Mouse (Mus musculus) ovary, postnatal 36 days (tissue): Measurements from ENCODE around the gene Fryl.
A peak's percentile ranks its signal among the peaks of the same experiment; 100 is the strongest.

Source experiments
- DNase-seq: peaks from one replicate; pipeline ENCODE4 v3.0.0; 2022; ENCODE audit warnings: low spot score, mixed read lengths

Gene Fryl

DNA sequence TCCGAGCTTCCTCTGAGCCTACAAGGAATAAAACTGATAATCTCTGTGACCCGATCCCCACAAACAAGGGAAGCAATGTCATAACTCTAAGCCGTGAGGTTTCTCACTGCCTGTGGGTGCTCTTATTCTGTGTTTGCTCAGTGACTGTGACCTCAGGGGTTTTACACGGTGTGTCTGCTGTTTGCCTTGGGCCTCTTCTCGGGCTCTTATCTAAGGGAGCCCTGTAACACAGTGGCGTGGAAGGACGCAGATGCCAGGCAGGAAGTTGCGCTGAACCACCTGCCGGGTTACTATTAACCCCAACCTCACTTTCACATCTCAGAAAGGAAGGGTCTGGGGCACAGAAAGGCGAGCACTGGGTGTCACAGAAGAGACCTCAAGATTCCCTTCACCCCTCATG is 62.8 kb downstream of the Fryl start:
- DNase-seq, result no peak

DNA sequence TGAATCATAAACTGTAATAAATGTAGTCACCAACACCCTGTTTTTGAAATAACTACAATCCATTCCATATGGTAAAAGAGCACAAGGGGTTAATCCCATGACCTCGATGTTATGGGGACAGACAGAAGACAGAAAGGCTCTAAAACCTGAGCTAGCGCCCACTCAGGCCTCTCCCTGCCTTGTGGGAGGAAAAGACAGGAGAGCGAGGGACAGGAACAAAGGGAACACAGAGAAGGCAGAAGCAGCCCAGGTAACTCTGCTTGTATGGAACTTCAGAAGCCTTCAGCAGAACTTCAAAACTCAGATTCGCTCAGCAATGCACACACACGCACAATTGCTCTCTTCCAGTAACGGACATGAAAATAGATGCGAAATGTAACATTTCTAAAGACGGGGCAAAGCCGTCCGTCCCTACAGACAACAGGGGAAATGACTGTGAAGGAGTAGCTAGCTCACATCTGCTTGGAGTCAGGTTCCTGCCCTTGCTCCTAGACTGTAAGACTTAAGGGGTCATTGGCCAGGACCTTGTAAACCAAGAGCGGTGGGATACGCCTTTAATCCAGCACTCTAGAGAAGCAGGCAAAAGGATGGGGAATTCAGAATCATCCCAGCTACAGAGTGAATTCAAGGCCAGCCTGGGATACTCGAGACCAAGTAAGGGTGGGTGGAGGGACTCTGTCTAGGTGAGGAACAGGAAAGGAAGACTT is 63.4 kb downstream of the Fryl start:
- no peak for DNase-seq

DNA sequence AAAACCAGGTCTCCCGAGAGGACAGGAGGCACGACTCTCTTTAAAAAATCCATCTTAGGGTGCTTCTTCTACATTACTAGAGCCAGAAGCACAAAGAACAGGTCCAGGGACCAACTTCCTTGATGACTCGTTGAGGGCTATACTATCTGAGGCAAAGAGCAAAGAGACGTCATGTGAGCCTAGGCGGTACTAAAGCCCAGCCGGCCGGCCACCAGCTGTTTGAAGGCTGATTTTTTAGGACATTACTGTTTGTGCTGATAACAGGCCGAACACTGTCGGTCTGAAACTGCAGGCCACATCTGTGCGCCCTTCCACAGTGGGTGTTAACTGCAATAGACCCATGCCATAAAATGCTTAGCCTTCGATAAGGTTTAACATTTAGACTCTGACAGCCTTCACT is 64.7 kb downstream of the Fryl start:
- DNase-seq, result no peak

DNA sequence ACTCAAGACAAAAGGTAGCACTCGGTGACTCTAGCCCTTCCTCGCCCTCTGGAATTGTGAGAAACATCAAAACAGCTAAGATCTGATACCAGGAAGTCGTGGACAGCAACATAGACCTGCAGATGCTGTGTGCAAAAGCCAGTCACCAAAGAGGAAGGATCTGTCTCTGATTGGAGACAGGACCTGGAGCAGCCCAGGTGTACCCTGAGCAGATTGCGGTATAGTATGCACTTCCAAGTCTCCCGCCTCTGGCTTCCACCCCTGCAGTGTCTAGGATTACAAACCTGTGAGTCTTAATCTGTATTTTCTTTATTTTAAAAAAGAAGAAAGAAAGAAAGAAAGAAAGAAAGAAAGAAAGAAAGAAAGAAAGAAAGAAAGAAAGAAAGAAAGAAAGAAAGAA is 66.3 kb downstream of the Fryl start:
- no peak for DNase-seq

DNA sequence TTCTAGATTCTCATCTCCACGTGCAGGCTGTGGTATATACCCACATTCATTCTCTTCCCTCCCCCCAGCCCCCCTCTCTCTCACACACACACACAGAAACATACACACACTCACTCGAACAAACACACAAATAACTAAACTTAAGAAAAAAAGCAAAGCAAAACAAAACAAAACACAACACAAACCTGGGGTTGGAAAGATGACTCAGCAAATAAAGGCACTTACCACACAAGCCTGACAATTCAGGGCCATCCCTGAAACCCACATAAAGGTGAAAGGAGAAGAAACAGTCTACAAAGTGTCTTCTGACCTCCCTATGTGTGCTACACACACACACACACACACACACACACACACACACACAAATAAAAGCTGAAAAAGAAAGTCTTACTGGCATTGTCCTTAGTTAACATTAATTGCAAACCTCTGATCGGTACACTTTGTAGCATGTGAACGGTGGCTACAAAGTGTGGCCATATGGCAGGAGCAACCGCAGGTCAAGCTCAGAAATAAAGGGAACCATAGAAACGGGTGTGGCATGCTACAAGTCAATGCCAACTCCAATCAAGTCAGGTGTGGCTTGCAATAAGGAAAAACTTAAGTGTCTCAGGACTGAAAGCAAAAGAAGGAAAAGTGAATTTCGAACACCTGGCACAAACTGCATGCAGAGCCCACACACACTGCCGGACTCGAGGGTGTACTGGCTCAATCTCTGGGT is 66.8 kb downstream of the Fryl start:
- no peak for DNase-seq

DNA sequence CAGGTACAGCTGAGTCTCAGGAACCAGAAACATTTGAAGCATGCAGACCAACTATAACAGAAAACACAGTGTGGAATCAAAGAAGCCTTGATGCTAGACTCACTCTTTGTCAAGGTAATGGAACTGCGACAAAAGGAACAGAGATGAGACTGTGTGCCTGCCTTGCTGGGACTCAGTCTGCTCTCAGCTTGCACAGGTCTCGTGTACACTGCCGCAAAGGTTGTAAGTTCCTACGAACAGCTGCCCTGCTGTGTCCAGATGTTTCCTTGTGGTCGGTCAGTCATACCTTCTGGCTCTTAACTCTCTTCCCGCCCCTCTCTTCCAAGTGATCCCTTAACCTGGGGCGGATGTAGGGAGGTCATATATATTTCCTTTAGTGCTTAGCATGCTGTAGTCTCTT is 67.8 kb downstream of the Fryl start:
- no peak for DNase-seq

DNA sequence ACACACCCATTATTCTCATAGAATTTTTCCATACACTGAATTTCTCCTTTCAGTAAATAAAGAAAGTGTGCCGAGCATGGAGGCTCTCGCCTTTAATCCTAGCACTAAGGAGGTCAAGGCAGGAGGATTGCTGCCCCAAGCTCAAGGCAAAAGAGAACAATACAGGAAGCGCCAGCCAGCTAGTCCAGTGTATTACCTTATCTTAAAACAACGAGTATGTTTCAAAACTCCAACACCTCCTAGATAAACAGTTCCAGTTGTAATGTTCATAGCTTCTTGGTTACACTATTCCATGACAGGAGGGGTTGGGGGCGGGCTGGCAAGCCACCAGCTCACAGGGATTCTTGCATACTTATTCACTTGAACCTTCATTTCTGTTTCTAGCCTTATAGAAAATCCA is 68.3 kb downstream of the Fryl start:
- DNase-seq, result no peak

DNA sequence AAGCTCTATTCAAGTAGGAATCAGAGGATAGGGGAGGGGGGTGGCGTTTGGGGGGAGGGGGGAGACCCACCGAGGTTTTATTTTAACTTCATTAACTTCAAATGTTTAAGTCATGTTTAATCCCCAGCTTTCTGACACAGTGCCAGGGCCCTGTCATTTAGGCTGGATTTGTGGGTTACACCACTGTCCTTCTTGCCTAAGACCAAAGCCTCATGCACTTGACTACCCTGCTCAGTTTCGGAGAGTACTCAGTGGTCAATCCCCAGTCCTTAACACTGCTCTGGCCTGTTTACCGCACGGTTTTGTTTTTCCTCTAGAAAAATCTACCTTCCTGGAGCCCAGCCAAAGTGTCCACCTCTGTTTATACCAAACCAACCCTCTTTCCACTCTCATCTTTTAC is 69.5 kb downstream of the Fryl start:
- no peak for DNase-seq

DNA sequence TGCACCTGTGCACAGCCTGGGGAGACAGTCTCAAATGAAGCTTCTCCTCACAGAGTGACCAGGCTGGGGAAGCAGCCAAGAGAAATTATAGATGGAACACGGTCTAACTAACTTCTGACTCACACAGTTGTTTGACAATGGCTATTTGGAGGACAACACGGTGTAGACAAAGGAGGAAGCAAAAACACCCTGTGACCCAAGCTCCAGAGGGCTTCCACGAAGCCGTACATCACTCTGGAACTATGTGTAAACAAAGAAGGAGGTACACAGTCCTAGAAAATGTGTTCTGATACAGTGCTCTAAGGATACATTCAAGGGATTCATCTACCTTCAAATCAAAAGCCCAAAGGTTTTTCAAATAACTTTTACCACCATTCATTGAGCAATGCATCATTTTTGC is 71.0 kb downstream of the Fryl start:
- DNase-seq, result no peak

DNA sequence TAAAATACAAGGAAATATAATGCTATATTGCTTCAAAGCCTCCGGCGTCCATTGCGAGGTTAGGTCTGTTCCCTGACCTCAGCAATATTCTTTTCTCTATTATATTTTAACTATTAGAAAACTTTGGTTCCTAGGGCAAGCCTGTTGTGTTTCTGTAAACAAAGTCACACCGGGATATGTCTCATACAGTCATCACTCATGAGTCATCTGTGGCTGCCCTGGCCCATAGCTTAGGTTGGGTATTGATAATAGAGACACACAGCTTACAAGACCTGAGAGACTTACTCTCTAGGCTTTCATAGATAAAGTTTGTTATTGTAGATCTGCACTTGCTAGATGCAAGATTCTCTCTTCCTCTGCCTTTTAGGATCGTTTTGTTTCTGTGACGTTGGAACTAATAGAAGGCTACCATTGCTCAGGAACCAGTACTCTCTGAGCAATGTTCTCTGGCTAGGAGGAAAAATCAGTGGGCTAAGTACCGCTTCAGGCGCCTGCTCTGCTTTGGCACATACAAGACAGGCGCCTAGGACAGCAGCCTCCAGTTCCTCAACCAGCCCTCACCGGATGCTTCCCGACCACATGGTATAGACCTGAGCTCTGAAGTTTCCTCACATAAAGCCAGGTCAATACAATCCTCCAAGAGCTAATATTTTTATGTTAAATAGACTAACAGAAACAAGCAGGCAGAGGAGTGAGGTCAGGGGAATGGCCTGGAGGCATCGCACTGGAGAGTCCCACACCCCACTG is 73.5 kb downstream of the Fryl start:
- DNase-seq, result no peak

DNA sequence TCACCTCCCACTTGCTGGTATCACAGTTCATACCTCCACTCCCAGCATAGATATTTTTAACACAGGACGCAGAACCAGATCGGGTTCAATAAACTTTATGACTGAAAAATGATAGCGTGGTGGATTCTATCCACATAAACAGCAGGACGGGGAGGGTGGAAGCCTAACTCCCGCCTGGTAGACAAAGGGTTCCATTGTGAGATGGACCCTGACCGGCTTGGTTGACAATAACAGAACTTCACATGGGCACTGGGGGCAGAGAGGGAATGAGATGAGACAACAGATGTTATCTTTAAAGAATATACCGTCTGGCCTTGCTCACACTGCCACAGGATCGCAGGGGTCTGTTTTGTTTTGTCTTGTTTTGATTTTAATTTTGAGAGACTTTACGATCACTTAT is 74.2 kb downstream of the Fryl start:
- no peak for DNase-seq

DNA sequence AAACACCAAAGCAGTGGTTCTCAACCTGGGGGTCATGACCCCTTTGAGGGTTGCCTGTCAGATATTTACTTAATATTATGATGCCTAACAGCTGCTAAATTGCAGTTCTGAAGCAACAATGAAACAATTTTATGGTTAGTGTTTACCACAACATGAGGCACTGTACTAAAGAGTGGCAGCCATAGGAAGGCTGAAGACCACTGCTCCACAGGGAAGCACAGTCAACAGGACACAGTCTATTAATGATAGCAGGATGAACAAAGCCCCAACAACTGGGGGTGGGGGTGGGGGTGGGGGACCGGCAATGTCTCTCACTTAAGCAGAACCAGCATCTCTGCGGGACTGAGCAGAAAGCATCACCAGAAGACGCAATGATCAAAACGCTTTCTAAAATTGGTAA is 80.1 kb downstream of the Fryl start:
- DNase-seq, result no peak

DNA sequence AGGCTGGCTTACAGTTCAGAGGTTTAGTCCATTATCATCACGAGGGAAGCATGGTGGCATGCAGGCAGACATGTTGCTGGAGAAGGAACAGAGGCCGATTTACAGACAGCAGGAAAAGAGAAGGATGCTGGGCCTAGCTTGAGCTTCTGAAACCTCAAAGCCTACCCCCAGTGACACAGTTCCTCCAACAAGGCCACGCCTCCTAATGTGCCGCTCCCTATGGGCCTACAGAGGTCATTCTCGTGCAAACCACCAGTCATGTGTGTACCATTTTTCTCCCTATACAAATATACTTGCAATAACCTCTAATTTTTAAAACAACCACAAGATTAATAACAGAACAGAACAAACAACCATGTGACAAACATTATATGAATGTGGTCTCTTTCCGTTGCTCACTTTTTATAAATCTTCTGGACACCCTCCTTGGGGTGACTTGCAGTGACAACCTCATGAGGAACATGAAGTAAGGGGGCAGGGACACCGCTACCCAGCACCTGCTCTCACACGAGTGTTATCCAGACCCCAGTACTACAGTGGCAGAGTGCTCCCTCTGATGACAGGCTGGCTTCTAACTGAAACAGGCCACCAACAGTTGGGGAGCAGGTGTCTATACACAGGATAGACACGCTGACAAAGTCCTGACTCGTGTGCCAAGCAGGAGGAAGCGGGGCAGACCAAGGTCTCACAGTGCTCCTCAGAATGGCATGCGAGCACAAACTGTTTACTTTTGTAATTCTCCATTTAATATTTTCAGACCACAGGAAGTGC is 80.9 kb downstream of the Fryl start:
- no peak for DNase-seq

DNA sequence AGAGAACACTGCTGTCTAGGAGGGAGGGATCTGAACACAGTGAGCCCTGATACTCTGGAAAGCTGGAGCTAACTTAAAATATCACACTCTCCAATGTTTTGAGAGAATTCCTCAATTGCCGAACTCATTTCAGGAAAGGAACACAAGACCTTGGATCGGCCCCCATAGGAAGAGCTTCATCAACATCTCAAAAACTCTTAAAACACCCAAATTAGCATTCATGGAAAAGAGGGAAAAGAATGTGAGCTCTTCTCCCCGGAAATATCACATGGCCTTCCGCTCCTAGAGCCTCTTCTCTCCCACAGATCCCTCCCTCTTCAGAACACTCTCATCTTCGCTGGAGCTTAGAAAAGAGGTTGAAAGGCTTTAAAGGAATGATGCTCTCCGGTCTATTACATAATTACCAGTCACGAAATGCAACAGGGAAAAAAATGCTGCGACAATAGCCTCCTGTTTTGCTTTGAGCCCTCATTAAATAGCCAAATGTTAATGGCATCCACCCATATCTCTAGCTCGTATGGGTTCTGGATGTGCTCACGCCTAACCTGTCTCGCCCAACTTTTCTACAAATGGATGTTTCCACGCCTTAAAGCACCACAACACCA is 84.4 kb downstream of the Fryl start:
- DNase-seq, result no peak

DNA sequence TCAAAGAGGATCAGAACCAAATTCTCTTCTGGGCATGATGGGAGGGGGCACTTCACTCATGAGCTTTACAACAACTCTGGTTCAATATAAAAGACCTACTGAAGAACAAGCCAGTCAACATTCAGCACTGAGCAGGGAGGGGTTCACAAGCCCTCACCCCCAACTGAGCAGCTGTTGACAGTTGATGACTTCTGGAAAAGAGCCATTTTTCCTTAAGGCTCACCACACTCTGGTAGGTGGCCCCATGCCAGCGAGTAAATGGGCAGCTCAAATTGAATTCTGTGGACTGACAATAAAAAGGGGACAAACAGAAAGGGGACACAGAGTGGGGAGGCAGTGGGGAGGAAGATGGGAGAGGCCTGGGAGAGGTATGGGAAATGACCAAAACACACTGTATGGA is 85.2 kb downstream of the Fryl start:
- DNase-seq, result no peak

DNA sequence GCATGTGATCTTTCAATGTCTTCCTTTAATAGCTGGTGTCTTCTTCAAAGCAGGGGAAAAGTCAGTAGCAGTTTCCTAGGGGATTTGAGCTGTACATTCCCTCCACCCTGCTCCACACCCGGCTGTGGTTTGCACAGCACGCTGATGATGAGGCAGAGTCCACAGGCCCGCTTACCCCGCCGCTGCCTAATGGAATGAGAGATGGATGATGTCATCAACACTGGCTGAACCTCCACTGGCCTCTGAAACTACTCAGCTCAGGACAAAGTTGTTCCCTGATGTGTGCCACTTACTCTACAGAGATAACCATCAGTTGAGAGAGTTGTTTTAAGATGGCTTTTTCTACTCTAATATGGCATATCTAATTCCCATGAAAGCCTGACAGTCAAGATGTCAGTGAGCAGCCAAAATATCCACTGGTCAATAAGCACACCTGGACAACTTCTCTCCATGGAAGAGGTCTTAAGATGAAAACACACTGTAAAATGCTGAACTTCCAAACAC is 87.6 kb downstream of the Fryl start:
- no peak for DNase-seq

DNA sequence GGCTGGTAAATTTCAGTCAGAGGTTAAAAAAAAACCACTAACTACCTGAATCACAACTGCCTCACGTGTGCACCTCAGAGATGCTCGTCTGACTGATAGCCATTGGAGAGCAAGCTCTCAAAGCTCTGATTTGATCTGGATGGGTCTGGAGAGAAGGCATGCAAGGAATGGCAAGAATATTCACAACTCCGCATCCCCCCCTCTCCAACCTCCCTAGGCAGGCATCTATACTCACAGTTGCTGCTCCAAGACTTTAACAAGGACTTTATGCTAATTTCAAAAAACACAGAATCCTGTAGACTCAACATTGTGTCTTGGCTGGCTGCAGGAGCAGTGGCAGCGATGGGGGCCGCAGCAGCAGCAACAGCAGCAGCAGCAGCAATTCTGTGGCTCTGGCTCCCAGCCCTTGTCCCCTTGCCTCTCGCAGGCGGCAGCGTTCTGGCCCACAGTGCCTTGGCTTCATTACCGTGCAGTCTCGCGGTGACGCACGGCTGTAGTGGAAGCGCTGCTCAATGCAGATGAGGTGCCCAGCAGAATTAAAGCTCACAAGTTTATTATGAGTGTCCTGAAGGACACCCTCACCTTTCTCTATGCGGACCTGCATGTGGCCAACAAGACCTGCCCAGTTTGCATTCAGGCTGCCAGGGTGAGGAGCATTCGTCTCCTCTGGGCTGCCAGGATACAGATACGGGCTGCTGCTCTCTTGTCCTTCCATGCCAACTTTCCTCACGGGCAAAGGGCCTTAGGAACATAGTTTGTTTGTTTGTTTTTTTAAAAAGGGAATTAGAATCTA is 88.2 kb downstream of the Fryl start:
- DNase-seq, result peak; percentile 39

DNA sequence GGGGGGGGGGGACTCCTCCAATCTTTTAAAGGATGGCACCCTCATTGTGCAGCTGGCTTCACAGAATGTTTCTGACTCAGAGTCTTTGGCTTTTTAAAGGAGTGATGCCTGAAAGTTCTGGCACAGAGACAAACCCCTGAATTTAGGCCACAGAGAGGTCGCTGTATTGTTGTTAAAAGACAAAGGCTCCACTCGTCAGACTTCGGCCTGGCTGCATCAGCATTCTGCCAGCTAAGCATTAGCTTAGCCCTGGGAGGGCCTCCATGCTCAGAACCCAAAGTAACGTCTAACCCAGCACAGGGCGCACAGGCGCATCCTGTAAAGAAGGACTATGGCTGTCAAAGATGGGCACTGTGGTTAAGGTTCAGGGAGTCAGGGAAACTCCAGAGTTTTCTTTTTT is 92.4 kb downstream of the Fryl start:
- DNase-seq, result no peak

DNA sequence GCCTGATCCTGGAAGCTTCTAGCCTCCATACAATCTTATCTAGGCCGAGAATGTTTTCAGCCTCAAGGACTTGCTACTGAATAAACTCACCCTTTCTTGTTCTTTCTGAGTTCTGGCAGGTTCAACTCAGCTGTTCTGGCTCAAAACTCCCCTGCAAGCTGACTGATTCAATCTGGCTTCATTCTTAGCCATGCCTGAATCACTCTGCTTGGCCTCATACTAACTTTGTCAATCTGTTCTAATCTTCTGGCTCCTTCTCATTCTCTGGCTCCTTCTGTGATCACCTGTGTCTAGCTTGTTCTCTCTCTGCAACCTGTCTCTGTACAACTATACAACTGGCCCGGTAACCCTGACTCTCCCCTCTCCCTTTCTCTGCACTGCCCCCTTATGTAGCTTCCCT is 93.9 kb downstream of the Fryl start:
- no peak for DNase-seq

DNA sequence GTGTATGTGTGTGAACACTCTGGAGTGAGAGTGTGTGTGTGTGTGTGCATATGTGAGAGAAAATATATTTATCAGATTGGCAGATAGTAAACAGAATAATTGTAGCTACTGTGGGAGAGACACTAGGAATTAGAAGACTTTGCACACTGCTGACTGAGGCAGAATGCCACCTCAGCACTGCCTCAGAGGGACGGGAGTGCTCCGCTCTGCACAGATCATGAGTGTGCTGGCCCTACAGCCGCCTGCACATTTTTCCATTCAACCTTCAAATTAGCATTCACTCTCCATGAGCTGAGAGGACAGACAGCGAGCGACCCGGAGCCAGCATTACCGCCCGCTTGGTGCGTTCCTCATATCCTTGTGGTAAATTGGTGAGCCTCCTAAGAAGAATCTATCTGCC is 96.0 kb downstream of the Fryl start:
- no peak for DNase-seq

DNA sequence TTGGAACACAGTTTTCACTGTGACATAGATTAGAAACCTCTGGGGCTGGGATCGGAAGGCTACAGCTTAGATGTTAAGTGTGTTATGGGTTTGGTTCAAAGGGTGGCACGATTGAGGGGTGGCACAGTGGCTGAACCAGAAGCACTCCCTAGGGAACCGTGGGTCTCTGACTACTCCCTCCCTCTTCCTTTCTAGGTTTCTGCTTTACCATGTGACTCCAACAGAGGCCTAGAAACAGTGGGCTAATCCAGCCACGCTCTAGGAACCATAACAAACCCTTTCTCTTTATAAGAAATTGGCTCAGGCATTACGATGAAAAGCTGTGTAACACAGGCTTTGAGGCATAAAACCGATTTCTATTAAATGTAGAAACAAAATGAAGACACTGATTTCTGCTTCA is 98.9 kb downstream of the Fryl start:
- no peak for DNase-seq
